Mouse (Mus musculus): Measurements from ENCODE around the gene Ppp1r15a.
"Not testable (repeated sequence)": the region's sequence is repeated elsewhere in the genome, so short reads cannot be mapped to it uniquely, and the experiment has no call there.

DNA sequence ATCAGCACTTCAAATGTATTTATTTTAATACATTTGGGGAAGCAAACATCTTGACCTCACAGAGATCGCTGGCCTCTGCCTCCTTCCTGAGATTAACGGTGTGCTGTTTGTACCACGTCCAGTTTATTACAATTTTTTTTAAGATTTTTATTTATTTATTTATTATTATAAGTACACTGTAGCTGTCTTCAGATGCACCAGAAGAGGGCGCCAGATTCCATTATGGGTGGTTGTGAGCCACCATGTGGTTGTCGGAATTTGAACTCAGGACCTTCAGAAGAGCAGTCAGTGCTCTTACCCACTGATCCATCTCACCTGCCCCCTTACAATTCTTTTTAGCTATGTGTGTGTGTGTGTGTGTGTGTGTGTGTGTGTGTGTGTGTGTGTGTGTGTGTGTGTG, 9.2 kb downstream of the Ppp1r15a start:
- not testable (repeated sequence) for TF ChIP-seq POLR2A (IDR thresholded peaks at IDR 0.05; ENCODE audit: low read depth, low read length); CTCF (conservative IDR thresholded peaks at IDR 0.05; ENCODE audit: insufficient read depth, insufficient read length, low read depth, low read length)
